Comparison of ENCODE assay signal across 16 mouse cellular contexts in the genomic region with DNA sequence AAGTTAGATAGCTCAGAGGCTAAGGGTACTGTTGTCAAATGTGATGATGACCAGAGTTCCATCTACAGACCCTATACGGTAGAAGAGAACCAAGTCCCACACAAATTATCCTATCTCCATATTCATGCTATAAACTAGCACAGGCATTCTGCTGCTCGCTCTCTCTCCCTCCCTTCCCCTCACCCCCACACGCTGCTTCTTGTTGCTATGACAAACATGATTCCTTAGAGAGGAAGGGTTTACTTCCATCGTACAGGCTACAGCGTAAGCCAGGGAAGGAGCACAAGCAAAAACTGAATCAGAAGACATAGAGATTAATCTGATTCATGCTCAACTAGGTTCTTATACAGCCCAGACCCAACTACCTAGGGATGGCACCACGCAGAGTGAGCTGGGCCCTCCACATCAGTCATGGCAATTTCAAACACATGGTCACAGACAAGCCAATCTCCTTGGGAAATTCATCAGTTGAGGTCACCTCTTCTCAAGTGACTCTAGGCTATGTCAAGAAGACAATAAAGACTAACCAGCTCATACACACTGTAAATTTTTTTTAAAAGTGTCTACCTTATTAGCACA. TPM values are rescaled to one million over a fixed set of nuclear protein-coding genes. Genes with fewer than 3 reads are reported as not detected.
DNase-seq lines count a peak whose midpoint lies in the region; ATAC-seq lines count a peak whose summit lies in the region.
"Had no signal": no experiment of that assay in that cellular context is flagged by ENCODE, and none has a peak within 500 bp of the region (broad histone marks: within the 10 kb centered on the region; RNA-seq: fewer than 3 reads in every experiment).

No protein-coding gene starts in this region.

- no peaks in the 10 kb centered on the region for H3K9me3 ChIP-seq in megakaryocyte, embryonic 14.5 days
- H3K9me3 ChIP-seq in forebrain, embryonic 14.5 days (replicated peaks; ENCODE audit: control insufficient read depth, low read length), result no peaks in the 10 kb centered on the region
- no peaks in the 10 kb centered on the region for H3K9me3 ChIP-seq in hindbrain, embryonic 13.5 days
- no peaks in the 10 kb centered on the region for H3K9me3 ChIP-seq in midbrain, embryonic 16.5 days (replicated peaks; ENCODE audit: control insufficient read depth, low read length, poor library complexity, severe bottlenecking)
- H3K9me3 ChIP-seq: embryonic facial prominence, embryonic 15.5 days had no signal

- H3K36me3 ChIP-seq in megakaryocyte, embryonic 14.5 days (replicated peaks; ENCODE audit: low read length), result peaks cover 30% of the 10 kb centered on the region
- H3K36me3 ChIP-seq in forebrain, embryonic 14.5 days (ENCODE audit: control insufficient read depth, insufficient read depth, low read length), result no peaks in the 10 kb centered on the region
- no peaks in the 10 kb centered on the region for H3K36me3 ChIP-seq in hindbrain, embryonic 13.5 days
- no peaks in the 10 kb centered on the region for H3K36me3 ChIP-seq in midbrain, embryonic 16.5 days (ENCODE audit: control insufficient read depth, insufficient read depth, low read length)
- H3K36me3 ChIP-seq: embryonic facial prominence, embryonic 15.5 days had no signal

- H3K4me3 ChIP-seq in megakaryocyte, embryonic 14.5 days (replicated peaks), result peak overlapping the region; percentile 21
- no peak overlapping the region for H3K4me3 ChIP-seq in forebrain, embryonic 14.5 days (ENCODE audit: low read depth, low read length)
- H3K4me3 ChIP-seq in hindbrain, embryonic 13.5 days, result no peak overlapping the region
- no peak overlapping the region for H3K4me3 ChIP-seq in midbrain, embryonic 16.5 days (ENCODE audit: low read depth, low read length)
- H3K4me3 ChIP-seq: embryonic facial prominence, embryonic 15.5 days; heart, adult 2 months had no signal

- H3K4me1 ChIP-seq in megakaryocyte, embryonic 14.5 days, result peaks cover 87% of the 10 kb centered on the region
- peaks cover 17% of the 10 kb centered on the region for H3K4me1 ChIP-seq in forebrain, embryonic 14.5 days (ENCODE audit: control insufficient read depth, insufficient read depth, low read length)
- peaks cover 19% of the 10 kb centered on the region for H3K4me1 ChIP-seq in hindbrain, embryonic 13.5 days (replicated peaks)
- H3K4me1 ChIP-seq in midbrain, embryonic 16.5 days (ENCODE audit: control insufficient read depth, insufficient read depth, low read length), result peaks cover 13% of the 10 kb centered on the region

- no peak for ATAC-seq in megakaryocyte, adult 5-6 weeks (ENCODE audit: poor library complexity, severe bottlenecking)
- ATAC-seq in forebrain, embryonic 14.5 days, result peak; percentile 21; the same call in 1 of the 2 replicates
- peak; percentile 71 for ATAC-seq in hindbrain, embryonic 13.5 days (ENCODE audit: low FRiP score)
- ATAC-seq in midbrain, embryonic 16.5 days, result peak; percentile 54

- 69% methylated on average over 6 of the region's 6 CpGs for WGBS in forebrain, embryonic 14.5 days
- WGBS in hindbrain, embryonic 13.5 days, result 56% methylated on average over 6 of the region's 6 CpGs
- 39% methylated on average over 6 of the region's 6 CpGs for WGBS in midbrain, embryonic 16.5 days

- H3K9ac ChIP-seq in forebrain, embryonic 14.5 days (ENCODE audit: low read length), result no peak overlapping the region
- H3K9ac ChIP-seq in hindbrain, embryonic 13.5 days, result no peak overlapping the region
- no peak overlapping the region for H3K9ac ChIP-seq in midbrain, embryonic 16.5 days (ENCODE audit: low read depth, low read length)
- H3K9ac ChIP-seq: embryonic facial prominence, embryonic 15.5 days had no signal

- DNase-seq in forebrain, embryonic 14.5 days (ENCODE audit: low spot score), result peak; percentile 42
- DNase-seq in yolk sac, embryonic 10.5 days (ENCODE audit: low spot score), result no peak
- DNase-seq in liver, result no peak
- DNase-seq: adrenal gland, adult 2 months; heart, adult 2 months; heart, postnatal 10 days; kidney, adult 2 months; lung, adult 18-20 months; spleen, adult 18-20 months; thymus, adult 18-20 months had no signal

- H3K27me3 ChIP-seq in megakaryocyte, embryonic 14.5 days (replicated peaks), result no peaks in the 10 kb centered on the region
- no peaks in the 10 kb centered on the region for H3K27me3 ChIP-seq in forebrain, embryonic 14.5 days (replicated peaks; ENCODE audit: control insufficient read depth, insufficient read depth, low read length)
- no peaks in the 10 kb centered on the region for H3K27me3 ChIP-seq in hindbrain, embryonic 13.5 days
- H3K27me3 ChIP-seq in midbrain, embryonic 16.5 days (ENCODE audit: control insufficient read depth, insufficient read depth, low read depth, low read length), result no peaks in the 10 kb centered on the region
- H3K27me3 ChIP-seq: CH12.LX; embryonic facial prominence, embryonic 15.5 days had no signal

- H3K4me2 ChIP-seq in forebrain, embryonic 14.5 days (ENCODE audit: low read length), result no peak overlapping the region
- H3K4me2 ChIP-seq in hindbrain, embryonic 13.5 days, result no peak overlapping the region
- H3K4me2 ChIP-seq in midbrain, embryonic 16.5 days (ENCODE audit: low read length), result no peak overlapping the region
- H3K4me2 ChIP-seq: embryonic facial prominence, embryonic 15.5 days had no signal

- H3K27ac ChIP-seq in forebrain, embryonic 14.5 days (ENCODE audit: low read depth, low read length), result no peak overlapping the region
- H3K27ac ChIP-seq in hindbrain, embryonic 13.5 days, result peak overlapping the region; percentile 20; the same call in 1 of the 2 replicates
- no peak overlapping the region for H3K27ac ChIP-seq in midbrain, embryonic 16.5 days (ENCODE audit: low read length)
- H3K27ac ChIP-seq: heart, adult 2 months had no signal

RNA-seq across cellular contexts. Expression of gene Ptpn12, which starts 21.2 kb away (rescaled TPM):
- polyA plus RNA-seq in megakaryocyte, embryonic 14.5 days (2012; ENCODE audit: insufficient read depth, low replicate concordance), result 20.9 and 34.8 TPM in 2 replicates
- total RNA-seq in megakaryocyte, adult 5-6 weeks (2015), result 86.4 and 89.9 TPM in 2 replicates
- total RNA-seq in megakaryocyte, adult 5-6 weeks (2017), result 35.2 and 48.5 TPM in 2 replicates
- 31.3 and 35.5 TPM in 2 replicates for polyA plus RNA-seq in forebrain, embryonic 14.5 days (2014; fragmentation: Nextera tagmentation; extraction: Ambion mirVana)
- 27.5 and 27.6 TPM in 2 replicates for polyA plus RNA-seq in hindbrain, embryonic 13.5 days (2015; fragmentation: Nextera tagmentation; extraction: Ambion mirVana)
- polyA plus RNA-seq in midbrain, embryonic 16.5 days (2015; fragmentation: Nextera tagmentation; extraction: Ambion mirVana), result 22.5 and 23.5 TPM in 2 replicates
